Mouse (Mus musculus) CD4-positive, CD25-positive, alpha-beta regulatory T cell (primary cell): ENCODE measurements around the gene Csl. TPM values are rescaled to one million over a fixed set of nuclear protein-coding genes. Genes with fewer than 3 reads are reported as not detected.

Experiments
- polyA plus RNA-seq: library from polyadenylated mRNA; unstranded; fragments of 100-300 nt; shearing (Covaris generic); gene quantifications from one replicate; pipeline ENCODE4 v1.2.1, GENCODE M21; 2017

Gene Csl
- not detected for polyA plus RNA-seq

GRCm38 (mm10) chr10:99759558-99759957, at the start of gene Csl:
Csl (minus strand) TSS chr10:99759658.

